Mouse (Mus musculus) heart, adult 2 months (tissue): ENCODE results near the gene Aldh8a1.

ENCODE experiments used
- CTCF ChIP-seq: fragments of 200-600 bp; IDR thresholded peaks from 2 replicates; pipeline ENCODE4 v1.8.1; 2022; ENCODE audit warnings: antibody characterized with exemption, mild to moderate bottlenecking, moderate library complexity
- EP300 ChIP-seq: fragments of 200-500 bp; IDR thresholded peaks from 2 replicates; pipeline ENCODE4 v1.6.1; 2011; ENCODE audit warnings: low read depth, low read length, control low read depth; ENCODE audit not compliant: insufficient read depth
- POLR2A ChIP-seq: fragments of 200-500 bp; IDR thresholded peaks from 2 replicates; pipeline ENCODE4 v1.6.1; 2011; ENCODE audit warnings: mild to moderate bottlenecking, low read depth, low read length, control low read depth; ENCODE audit not compliant: insufficient read depth

- no peak for TF ChIP-seq EP300
- TF ChIP-seq POLR2A, result no peak
- TF ChIP-seq CTCF, result no peak
Measured at GRCm38 (mm10) chr10:21364946-21365345, 12.1 kb upstream of the Aldh8a1 start.
